Mouse (Mus musculus): Measurements from ENCODE around the gene Bend4.

- TF ChIP-seq POLR2A (IDR thresholded peaks at IDR 0.05; ENCODE audit: low read depth, low read length) (no peak), CTCF (IDR thresholded peaks at IDR 0.05; ENCODE audit: borderline replicate concordance, insufficient read depth, low read length) (no peak)
These were observed 28.1 kb downstream of the Bend4 start for GRCm38 (mm10) chr5:67399876-67400607.

Measured in embryonic fibroblast, embryonic 13.5 days (primary cell).